Mouse (Mus musculus) limb, embryonic 12.5 days (tissue): ENCODE data around the gene Vmn2r101. TPM values are rescaled to one million over a fixed set of nuclear protein-coding genes. Genes with fewer than 3 reads are reported as not detected.

ENCODE experiments used
- ATAC-seq: fragments of 200-750 bp; cut with Nextera tagmentation; 2 replicates; pipeline ENCODE4 v1.8.0; 2017; ENCODE audit warnings: low read depth, moderate TSS enrichment; ENCODE audit not compliant: insufficient number of reproducible peaks, insufficient read depth, low FRiP score, low TSS enrichment
- H3K27ac ChIP-seq: fragments of 300-500 bp; sonication (generic); 2 replicates; pipeline ENCODE4 v1.5.1; 2016; ENCODE audit warnings: mild to moderate bottlenecking, moderate library complexity
- H3K27me3 ChIP-seq: fragments of 300-500 bp; sonication (generic); 2 replicates; pipeline ENCODE4 v1.6.1; 2016; ENCODE audit warnings: mild to moderate bottlenecking, moderate library complexity
- H3K36me3 ChIP-seq: fragments of 300-500 bp; sonication (generic); 2 replicates; pipeline ENCODE4 v1.6.1; 2016; ENCODE audit warnings: mild to moderate bottlenecking, moderate library complexity
- H3K4me1 ChIP-seq: fragments of 300-500 bp; sonication (generic); replicated peaks from 2 replicates; pipeline ENCODE4 v1.6.1; 2016
- H3K4me2 ChIP-seq: fragments of 300-500 bp; sonication (generic); 2 replicates; pipeline ENCODE4 v1.6.1; 2016; ENCODE audit warnings: mild to moderate bottlenecking, moderate library complexity
- H3K4me3 ChIP-seq: fragments of 300-500 bp; sonication (generic); replicated peaks from 2 replicates; pipeline ENCODE4 v1.5.1; 2016; ENCODE audit warnings: mild to moderate bottlenecking
- H3K9ac ChIP-seq: fragments of 300-500 bp; sonication (generic); replicated peaks from 2 replicates; pipeline ENCODE4 v1.6.1; 2016; ENCODE audit warnings: mild to moderate bottlenecking, moderate library complexity
- H3K9me3 ChIP-seq: fragments of 300-500 bp; sonication (generic); 2 replicates; pipeline ENCODE4 v1.6.1; 2016; ENCODE audit warnings: mild to moderate bottlenecking, moderate library complexity
- WGBS: fragments of 180-500 bp; shearing (Covaris S2); methylation state at CpG from one replicate; pipeline ENCODE4 v1.1.7; 2016; 5-methylcytosine and 5-hydroxymethylcytosine counted together
- polyA plus RNA-seq: library from polyadenylated mRNA; unstranded; fragments of >200 nt; fragmentation: Nextera tagmentation; extraction: Ambion mirVana; gene quantifications from 2 replicates; pipeline ENCODE4 v1.2.1, GENCODE M21; 2016

The Vmn2r101 gene
- not detected in 2 replicates for polyA plus RNA-seq

GRCm38 (mm10) chr17:19576927-19577326, at the start of gene Vmn2r101:
Gene Vmn2r101 (plus strand): TSS chr17:19577227.
- H3K4me1 ChIP-seq, result no peaks in the 10 kb centered on the region
- ATAC-seq, result no peak
- no peak within 1 kb of the TSS for H3K9ac ChIP-seq
- H3K27ac ChIP-seq, result no peak within 1 kb of the TSS
- no peaks in the 10 kb centered on the region for H3K36me3 ChIP-seq
- no peak within 1 kb of the TSS for H3K4me2 ChIP-seq
- no peaks in the 10 kb centered on the region for H3K27me3 ChIP-seq
- no peak within 1 kb of the TSS for H3K4me3 ChIP-seq
- peaks cover 8% of the 10 kb centered on the region; the same call in 1 of the 2 replicates for H3K9me3 ChIP-seq

- no peak for ATAC-seq
- H3K9me3 ChIP-seq, result peaks cover 47% of the 10 kb centered on the region
- H3K9ac ChIP-seq, result no peak overlapping the region
- no peak overlapping the region for H3K4me2 ChIP-seq
- no peaks in the 10 kb centered on the region for H3K36me3 ChIP-seq
- WGBS, result 85% methylated on average over 1 of the region's 1 CpGs
- H3K27me3 ChIP-seq, result no peaks in the 10 kb centered on the region
- no peak overlapping the region for H3K27ac ChIP-seq
- H3K4me3 ChIP-seq, result no peak overlapping the region
- H3K4me1 ChIP-seq, result no peaks in the 10 kb centered on the region
Measured at GRCm38 (mm10) chr17:19629328-19629727, 52.3 kb downstream of the Vmn2r101 start.

DNA sequence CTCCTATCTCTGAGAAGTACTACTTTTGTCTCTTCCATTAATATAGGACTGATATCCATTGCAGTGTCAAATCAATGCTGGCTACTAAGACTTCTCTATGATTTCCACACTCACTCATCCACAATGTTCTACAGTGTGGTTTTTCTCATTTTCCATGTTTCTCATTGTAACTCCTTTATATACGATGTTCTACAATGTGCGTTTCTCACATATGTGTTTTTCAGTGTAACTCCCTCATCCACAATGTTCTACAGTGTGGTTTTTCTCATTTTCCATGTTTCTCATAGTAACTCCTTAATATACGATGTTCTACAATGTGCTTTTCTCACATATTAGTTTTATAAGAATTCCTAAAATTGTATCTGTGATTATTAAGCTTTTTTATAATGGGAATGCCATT, 81.4 kb downstream of the Vmn2r101 start:
- no peak overlapping the region for H3K4me3 ChIP-seq
- no peaks in the 10 kb centered on the region for H3K9me3 ChIP-seq
- ATAC-seq, result no peak
- H3K4me1 ChIP-seq, result no peaks in the 10 kb centered on the region
- 55% methylated on average over 3 of the region's 3 CpGs for WGBS
- H3K9ac ChIP-seq, result no peak overlapping the region
- no peaks in the 10 kb centered on the region for H3K36me3 ChIP-seq
- H3K27ac ChIP-seq, result no peak overlapping the region
- H3K27me3 ChIP-seq, result no peaks in the 10 kb centered on the region
- H3K4me2 ChIP-seq, result no peak overlapping the region

GRCm38 (mm10) chr17:19660028-19660427, 83.0 kb downstream of the Vmn2r101 start, which contains the start of gene Vmn2r102:
Gene Vmn2r102 (plus strand): TSS chr17:19660328.
- Histone ChIP-seq H3K4me3 (no peak within 1 kb of the TSS), H3K9me3 (no peaks in the 10 kb centered on the region), H3K27me3 (no peaks in the 10 kb centered on the region), H3K9ac (no peak within 1 kb of the TSS), H3K36me3 (no peaks in the 10 kb centered on the region), H3K4me1 (no peaks in the 10 kb centered on the region), H3K4me2 (no peak within 1 kb of the TSS), H3K27ac (no peak within 1 kb of the TSS)
- 63% methylated on average over 2 of the region's 2 CpGs for WGBS
- no peak for ATAC-seq

Other genes starting within 250 kb of the Vmn2r101 start
- gene Vmn2r99, start 215.3 kb upstream of the Vmn2r101 start, polyA plus RNA-seq, result not detected in 2 replicates
- not detected in 2 replicates for gene Vmn2r100, start 72.5 kb upstream of the Vmn2r101 start, polyA plus RNA-seq
- gene Vmn2r102, start 83.1 kb downstream of the Vmn2r101 start, polyA plus RNA-seq, result not detected in 2 replicates
- not detected in 2 replicates for gene Vmn2r103, start 196.1 kb downstream of the Vmn2r101 start, polyA plus RNA-seq